Mouse (Mus musculus) adrenal gland, postnatal 36 days (tissue): Measurements from ENCODE around the gene Spop. TPM values are rescaled to one million over a fixed set of nuclear protein-coding genes. Genes with fewer than 3 reads are reported as not detected.

ENCODE experiments used
- DNase-seq, 2 experiments: peaks; one replicate each; pipeline ENCODE4 v3.0.0; 2021; ENCODE audit warnings: mixed read lengths in 1 of 2
- total RNA-seq, 2 experiments: library from RNA; stranded (reverse); gene quantifications; 2 replicates each; pipeline ENCODE4 v1.2.3; 2021

The Spop gene
- total RNA-seq, 2 experiments from 2014 or later = 154 TPM

DNA sequence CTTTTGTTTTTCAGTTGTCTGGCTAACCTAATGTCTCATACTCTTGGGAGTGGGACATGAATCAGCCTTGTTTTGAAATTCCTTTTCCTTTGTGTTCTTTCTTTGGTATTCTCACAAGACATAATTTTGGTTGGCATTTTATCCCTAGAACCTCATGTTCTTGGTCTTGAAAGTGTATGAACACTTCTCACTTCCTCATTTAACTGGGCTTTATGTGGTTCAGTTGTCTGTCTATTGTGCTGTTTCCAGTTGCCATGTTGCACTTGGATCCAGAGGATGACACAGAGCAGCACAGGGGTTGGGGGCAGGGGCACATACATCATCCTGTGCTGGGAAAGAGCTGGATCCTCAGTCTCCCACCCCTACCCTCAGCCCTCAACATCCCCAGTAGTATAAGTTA lies 2.1 kb downstream of the Spop start:
- no peak for DNase-seq

DNA sequence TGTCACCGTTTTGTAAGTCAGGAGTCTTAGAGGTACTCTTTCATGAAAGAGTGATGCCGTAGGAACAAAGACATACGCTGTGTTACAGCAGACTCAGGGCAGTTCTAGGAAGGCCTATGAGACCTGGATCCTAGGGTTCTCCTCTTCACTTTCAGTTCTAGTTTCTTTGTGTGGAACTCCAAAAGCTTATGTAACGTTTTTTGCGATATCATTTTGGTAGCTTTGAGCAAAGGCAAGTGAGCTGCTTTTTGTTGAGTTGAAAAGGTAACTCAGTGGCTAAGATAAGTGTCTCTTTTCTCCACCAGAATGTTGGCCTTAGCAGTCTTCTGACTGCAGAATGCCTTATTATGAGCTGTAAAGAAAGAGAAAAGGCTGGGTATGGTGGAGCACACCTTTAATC lies 3.5 kb downstream of the Spop start:
- no peak for DNase-seq

DNA sequence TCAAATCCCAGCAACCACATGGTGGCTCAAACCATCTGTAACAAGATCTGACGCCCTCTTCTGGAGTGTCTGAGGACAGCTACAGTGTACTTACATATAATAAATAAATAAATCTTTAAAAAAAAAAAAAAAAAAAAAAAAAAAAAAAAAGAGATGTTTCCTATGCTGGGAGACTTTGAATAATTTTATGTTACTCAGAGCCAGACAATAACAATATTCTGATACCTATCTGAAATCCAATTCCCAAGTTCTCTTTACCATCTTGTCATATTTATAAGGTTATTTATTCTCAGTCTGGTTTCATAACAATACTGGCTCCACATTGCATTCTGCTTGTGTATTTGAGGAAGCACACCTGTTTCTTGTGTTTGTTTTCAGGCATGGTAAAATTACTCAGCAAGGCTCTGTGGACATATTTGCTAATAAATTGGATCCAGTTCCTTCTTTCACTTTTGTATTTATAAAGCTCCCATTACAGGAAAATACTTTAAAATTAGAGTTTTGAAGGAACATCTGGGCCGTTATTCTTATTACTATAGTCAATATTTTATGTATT lies 7.1 kb downstream of the Spop start:
- DNase-seq = no peak

DNA sequence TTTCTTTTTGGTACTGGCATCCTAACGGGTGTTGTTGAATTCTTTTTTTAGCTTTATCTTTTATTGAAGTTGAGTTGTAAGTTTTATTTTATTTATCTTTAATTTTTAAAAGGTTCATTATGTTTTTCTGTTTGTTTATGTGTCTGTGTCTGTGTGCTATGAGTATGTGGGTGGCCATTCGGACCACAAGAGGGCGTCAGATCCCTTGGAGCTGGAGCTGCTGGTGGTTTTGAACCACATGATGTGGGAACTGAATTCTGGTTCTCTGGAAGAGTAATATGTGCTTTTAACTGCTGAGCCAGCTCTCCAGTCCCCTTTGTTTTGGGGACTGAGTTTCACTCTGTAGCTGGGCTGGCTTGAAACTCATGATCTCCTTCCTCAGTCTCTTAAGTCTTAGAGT lies 9.6 kb downstream of the Spop start:
- DNase-seq = no peak

DNA sequence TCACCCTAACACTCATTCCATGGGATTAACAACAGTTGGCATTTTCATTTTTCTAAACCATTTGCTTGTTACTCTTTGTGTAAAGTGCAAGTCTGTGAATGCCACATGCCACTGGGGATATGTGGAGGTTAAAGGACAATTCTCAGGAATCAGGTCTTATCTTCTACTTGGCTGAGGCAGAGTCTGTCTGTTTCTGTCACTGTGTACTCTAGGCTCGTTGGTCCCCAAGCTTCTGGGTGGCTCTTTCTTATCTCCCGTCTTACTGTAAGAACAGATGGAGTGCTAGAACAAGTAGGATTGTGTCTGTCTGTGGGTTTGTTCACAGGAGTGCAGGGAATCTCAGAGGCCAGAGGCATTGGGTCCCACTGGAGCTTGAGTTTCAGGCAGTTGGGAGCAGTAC lies 17.5 kb downstream of the Spop start:
- no peak for DNase-seq

DNA sequence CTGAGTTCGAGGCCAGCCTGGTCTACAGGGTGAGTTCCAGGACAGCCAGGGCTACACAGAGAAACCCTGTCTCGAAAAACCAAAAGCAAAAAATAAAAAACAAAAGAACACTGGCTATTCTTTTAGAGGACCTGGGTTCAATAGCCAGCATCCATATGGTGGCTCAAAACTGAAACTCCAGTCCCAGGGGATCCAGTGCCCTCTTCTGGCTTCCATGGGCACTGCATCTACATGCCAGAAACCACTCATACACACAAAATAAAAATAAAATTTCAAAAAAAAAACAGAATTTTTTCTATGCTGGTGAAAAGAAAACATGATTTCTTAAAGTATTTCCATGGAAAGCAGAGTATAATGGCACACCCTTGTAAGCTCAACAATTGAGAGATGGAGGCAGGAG lies 18.3 kb downstream of the Spop start:
- DNase-seq = peak; percentile 44 to 65

DNA sequence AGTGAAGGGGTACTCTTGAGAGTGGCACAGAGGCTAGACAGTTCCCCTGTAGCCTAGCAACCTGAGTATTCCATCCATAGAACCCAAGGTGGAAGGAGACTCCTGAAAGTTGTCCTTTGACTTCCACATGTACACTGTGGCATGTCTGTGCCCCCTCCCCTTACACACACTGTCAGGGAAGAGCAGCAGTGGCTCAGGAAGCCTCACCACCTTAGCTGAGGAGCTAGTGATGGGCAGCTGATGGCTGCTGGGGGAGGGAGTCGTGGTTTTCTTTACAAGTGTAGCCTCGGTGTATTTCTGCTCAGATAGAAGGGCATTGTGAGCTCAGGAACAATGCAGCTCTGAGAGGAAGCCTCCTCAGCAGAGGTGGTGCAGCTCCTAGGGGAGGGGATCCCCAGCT lies 31.5 kb downstream of the Spop start:
- no peak for DNase-seq

DNA sequence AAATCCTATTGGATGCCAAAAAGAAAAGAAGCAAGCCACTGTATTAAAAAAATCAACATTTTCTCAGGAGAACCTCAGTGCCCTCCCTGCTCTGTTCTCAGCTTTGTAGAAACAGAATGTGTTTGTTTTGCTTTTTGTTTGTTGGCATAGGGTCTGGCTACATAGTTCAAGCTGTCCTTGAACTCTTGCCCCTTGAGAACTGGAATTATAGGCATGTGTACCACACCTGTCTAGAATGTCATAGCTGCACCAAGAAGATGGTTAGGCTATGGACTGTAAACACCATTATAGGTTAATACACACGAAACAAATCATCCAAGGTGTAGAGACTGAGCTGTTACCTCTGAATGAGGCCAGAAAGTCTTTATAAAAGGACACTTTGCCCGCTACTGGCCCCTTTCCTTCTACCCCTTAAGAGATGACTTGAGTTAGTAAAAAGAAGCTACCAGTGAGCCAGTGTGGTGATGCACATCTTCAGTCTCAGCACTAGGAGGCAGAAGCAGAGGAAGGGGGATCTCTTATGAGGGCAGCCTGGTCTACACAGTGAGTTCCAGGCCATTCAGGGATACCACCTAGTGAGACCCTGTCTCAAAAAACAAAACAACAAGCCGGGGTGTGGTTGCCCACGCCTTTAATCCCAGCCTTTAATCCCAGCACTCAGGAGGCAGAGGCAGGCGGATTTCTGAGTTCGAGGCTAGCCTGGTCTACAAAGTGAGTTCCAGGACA lies 32.9 kb downstream of the Spop start:
- no peak for DNase-seq

DNA sequence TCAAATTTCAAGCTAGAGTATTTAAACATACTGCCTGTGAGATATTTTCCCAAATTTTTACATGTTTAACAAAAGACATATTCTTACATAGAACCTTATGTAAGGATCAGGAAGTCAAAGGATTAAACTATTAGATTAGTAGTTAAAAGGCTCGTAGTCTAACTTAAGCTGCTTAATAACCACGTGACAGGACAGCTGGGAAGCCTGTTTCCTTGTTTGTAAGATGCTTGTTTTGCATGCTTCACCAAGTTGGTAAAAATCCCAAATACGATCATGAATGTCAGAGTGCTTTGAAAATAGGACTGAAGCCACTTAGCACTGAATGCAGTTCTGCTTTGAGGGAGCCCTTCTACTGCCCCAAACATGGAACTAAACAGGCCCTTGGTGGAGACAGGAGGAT lies 34.5 kb downstream of the Spop start:
- DNase-seq = no peak

DNA sequence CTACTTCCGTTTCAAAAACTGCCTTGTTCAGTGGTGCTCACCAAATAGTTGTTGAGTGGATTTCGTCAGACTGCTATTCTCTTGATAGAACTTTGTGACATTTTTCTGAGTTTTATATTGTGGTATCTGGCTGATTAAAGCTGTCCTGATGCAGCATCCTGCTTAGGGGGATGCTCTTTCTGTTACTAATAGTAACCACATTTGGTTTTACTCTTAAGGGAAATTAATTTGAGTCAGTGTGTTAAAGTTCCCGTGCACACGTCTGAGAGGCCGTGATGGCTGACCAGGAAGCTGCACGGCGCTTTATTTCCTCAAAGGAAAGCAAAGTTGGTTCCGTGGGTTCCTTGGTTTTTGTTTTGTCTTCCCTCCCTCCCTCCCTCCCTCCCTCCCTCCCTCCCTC lies 41.5 kb downstream of the Spop start:
- DNase-seq = no peak

DNA sequence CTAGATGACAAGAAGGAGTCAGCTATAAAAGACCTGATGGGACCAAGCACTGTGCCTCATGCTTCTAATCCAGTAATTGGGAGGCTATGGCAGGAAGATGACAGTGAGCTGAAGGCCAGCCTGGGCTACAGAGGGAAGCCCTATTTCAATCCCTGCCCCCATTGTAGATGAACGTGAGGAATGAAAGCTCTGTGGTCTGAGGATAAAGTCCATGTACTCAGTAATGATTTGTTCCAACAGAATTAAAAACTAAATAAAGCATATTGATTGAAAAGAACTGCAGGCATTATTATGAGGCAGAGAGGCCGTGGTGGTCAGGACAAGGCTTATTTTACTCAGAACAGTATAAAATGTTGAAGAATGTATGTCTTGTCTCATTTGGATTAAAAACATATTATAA lies 47.0 kb downstream of the Spop start:
- DNase-seq = no peak

DNA sequence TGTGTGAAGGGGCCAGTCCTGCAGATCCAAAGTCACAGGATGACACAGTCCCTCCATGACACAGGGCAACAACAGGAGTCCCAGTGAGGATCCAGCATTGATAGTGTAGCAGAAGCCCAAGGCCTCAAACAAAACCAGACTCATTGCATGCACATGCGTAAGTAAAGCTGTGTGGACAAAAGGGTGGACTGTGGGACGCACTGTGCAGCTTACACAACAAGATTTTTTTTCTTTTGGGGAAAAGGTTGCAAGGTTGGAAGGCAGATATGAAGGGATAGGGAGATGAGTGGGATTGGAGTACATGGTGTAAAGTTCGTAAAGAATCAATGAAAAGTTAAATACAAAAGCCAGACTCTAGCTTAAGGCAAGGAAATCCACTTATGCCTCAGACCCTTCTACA lies 48.3 kb downstream of the Spop start:
- DNase-seq = no peak

DNA sequence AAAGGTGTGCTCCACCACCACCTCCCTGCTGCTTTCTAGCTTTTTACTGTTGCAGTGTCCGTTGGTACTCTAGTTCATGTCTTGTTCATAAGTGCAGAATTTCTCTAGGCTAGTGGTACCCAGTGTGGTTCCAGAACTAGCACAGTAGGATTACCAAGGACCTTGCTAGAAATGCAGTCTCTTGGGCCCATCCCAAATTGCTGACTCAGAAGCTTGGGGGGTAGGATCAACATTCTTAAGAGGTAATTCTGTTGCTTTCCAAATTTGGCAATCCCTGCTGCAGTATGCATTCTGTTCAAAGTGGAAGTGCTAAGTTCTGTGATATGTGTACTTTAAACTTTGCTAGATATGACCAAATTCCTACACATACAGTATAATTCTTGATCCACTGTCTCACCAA lies 53.9 kb downstream of the Spop start:
- DNase-seq = peak; percentile 53 to 57

DNA sequence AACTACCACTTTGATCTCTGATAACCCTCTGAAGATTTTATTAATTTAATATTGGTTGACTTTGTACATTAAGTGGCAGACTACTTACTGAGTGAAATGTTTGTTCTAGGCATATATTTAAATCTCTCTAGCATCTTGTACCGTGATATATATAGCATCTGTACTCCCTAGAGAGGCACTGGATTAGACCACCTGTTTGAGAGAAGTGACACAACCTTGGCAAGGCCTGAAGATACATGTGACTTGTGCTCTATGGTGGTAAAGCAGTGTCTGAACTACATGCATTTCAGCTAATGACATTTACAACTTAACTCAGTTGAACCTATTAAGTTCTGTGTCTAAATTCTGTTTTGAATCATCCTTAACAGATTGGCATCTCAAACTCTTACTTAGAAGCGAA lies 59.1 kb downstream of the Spop start:
- DNase-seq = no peak

DNA sequence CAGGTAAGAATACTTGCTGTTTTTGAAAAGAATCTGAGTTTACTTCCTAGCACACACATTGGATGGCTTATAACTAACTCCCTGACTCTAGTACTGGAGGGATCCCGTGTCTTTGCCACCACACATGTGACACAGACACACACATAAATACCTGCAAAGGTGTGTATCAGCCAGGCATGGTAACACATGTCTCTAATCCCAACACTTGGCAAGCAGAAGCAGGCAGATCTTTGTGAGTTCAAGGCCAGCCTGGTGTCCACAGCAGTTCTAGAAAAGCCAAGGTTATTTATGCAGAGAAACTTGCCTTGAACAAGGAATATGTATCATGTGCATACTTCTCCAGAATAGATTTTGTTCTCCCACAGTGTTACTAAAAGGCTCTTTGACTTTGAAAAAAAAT lies 59.6 kb downstream of the Spop start:
- DNase-seq = no peak

DNA sequence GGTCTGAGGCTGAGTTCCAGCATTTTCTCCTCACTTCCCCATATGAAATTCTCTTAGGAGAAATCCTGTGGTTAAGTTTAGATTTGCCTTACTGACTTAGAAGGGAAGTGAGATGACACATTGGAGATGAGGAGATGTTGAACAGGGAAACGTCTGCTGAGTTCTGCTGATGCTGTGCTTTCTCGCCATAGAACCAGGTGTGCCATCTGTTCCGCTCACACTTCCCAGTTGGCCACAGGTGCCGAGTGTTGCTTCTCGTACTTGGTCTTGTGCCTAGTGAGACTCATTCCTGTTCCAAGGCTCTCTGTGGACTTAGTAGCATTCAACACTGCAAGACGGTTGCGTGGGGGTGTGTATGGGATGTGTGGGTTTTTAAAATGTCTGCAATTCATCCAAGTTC lies 62.4 kb downstream of the Spop start:
- DNase-seq = no peak

DNA sequence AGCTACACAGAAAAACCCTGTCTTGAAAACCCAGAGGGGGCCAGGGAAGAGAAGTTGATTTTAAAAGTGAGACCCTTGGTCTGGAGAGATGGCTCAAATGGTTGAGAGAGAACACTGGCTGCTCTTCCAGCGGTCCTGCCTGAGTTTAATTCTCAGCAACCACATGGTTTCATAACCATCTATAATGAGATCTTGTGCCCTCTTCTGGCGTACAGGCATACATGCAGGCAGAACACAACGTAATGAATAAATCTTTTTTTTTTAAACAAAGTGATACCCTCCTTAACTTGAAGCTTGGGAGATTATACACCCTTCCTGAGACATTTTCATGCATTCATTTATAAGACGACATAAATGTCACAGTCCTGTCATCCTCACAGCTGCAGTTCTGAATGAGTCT lies 65.6 kb downstream of the Spop start:
- DNase-seq = no peak

DNA sequence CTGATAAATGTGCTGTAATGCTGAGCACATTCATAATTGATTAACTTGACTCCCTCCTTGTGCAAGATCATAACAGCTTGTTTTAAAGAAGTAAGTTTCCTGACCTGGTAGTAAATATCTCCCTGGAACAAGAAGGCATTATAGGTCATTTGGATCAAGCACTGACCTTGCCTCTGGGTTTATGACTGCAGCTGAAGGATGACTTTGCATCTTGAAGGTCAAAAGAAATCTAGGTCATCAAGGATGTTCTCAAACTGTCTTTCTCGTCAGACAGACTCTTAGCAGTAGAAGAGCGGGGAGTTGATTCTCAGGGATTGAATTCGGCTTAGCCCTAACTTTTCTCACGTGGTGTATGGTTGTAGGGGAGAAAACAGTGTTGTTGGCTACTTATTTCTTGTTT lies 66.8 kb downstream of the Spop start:
- no peak for DNase-seq

DNA sequence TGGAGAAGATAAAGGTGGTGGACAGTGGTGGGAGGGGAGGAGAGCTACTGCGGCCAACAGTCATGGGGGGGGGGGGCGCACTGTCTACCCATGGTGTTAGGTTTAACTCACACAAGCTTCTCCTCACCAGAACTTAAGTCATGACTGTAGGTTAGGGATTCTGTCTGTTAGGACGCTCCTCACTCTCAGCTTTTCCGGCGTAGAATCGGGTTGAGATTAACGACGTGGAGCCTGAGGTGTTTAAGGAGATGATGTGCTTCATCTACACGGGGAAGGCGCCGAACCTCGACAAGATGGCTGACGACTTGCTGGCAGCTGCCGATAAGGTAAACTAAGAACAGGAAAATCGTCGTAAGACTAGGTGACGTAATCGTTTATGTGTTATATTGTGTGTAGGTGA lies 71.8 kb downstream of the Spop start:
- no peak for DNase-seq

DNA sequence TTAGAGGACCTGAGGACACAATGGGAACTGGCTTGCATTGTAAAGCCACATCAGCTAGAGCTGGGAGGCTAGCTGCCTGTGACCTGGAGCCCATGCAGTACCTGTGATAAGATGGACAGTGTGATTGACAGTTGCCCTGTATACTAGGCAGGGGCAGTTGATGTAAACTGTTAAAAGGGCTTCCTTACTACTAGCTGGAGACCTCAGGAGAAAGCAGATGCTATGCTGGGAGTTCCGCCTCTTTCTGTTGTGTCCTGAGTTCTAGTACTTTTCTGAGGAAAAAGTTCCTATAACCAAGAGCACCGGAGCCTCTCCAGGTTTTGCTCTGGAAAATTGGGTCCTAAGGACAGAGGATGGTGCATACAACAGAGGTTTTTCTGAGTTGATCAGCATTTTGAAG lies 73.4 kb downstream of the Spop start:
- DNase-seq = no peak

DNA sequence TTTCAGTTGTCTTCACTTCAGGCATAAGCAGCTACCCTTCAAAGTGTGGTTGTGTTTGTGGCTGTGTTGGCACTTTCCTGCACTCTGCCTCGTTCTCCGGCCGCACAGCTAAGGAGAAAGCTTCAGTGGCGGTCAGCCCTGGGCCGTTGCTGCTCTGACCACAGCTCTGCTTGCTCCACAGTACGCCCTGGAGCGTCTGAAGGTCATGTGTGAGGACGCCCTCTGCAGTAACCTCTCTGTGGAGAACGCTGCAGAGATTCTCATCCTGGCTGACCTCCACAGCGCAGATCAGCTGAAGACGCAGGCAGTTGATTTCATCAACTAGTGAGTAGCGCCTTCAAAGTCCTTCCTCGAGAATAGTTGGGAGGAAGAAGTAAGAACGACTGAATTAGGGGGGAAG lies 76.2 kb downstream of the Spop start:
- peak; percentile 75 to 80 for DNase-seq

DNA sequence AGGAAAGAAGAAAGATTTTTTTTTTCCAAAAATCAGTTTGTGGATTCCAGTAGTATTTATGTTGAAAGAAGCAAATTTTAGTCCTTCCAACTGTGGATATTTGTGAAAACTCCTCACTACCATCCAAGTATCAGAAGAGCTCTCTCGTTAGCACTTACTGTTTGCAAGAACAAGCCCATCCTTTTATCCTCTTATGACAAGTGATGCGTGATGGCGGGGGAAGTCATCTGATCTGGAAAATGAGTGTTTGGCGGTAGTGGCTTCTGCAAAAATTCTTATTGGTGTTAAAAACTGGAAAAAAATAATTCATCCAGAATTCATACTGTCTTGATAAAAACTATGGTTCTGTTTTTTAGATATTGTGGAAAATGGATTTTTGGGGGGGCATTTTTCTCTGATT lies 78.4 kb downstream of the Spop start:
- DNase-seq = no peak

DNA sequence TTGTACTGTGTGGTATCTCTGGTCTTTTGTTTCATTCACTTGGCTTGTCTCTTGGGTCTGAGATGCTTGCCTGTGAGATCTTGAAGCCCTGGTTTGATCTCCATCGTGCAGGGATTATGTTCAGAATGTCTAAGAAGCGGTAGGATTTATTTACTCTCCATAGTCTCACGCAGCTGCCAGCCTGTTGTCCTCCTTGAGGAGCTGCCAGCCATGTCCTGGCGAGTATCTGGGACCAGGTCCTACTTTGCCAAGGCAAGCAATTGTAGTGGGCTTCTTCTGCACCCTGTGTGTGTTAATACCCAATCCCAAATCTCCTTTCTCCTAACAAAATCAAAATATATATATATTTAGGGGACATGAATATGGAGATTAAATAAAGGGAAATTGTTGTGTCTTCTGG lies 79.1 kb downstream of the Spop start:
- DNase-seq = no peak

DNA sequence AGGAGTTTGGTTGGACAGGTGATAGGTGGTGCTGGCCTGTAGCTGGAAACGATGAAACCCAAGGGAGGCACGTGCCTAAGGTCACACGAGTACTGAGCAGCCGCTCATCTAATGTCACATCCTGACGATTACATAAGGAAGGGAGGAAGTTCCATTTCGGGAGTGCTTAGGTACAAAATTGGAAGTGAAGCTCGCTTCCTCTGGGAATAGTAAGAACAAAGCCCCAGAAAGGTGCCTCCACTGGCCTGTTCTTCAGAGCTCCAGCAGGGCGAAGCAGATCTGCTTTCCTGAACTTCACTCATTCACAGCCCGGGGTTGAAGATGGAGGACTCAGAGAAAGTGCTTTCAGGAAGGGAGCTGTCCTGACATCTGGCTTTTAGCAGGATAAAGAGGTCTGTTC lies 80.1 kb downstream of the Spop start:
- no peak for DNase-seq

DNA sequence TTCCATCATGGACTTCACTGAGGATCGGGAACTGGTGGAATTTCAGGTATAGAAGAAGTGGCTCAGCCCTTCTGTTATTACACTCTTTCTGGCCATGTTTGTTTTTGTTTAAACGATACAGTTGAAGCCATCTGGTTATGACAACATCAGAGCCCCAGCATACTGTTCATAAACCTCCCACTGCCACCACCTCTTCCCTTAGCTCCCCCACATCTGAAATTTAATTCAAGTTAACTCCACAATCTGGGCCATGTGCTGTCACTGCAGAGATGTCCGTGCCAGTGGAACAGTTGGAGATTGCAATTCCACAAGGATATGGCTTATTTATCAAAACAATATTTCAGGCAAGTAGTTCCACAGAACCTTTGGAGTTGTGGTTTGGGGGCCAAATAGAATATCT lies 80.5 kb downstream of the Spop start:
- DNase-seq = no peak
